Mouse (Mus musculus): ENCODE results near the gene Rdx. TPM values are rescaled to one million over a fixed set of nuclear protein-coding genes. Genes with fewer than 3 reads are reported as not detected.

Gene Rdx
- total and polyA plus RNA-seq, 3 experiments, result 103 to 152 (median 109) TPM

GRCm38 (mm10) chr9:52093108-52093507 is 46.1 kb downstream of the Rdx start:
- H3K4me1 ChIP-seq (ENCODE audit: control insufficient read depth in 1 of 2, insufficient read depth in 2 of 2, low read length in 2 of 2), result peaks cover 15 to 28% of the 10 kb centered on the region in 2 experiments
- H3K9ac ChIP-seq (ENCODE audit: control insufficient read depth, low read depth, low read length, poor library complexity, severe bottlenecking), result peak overlapping the region; percentile 41
- DNase-seq (ENCODE audit: low read depth, low spot score), result peak; percentile 91
- no peak overlapping the region for H3K4me3 ChIP-seq (ENCODE audit: control insufficient read depth in 1 of 2, insufficient read depth in 1 of 2, low read depth in 2 of 2, low read length in 2 of 2)
- peak overlapping the region; percentile 84 for H3K27ac ChIP-seq (ENCODE audit: control insufficient read depth, low read depth, low read length)
- H3K79me2 ChIP-seq (ENCODE audit: control insufficient read depth, insufficient read depth, low read length, poor library complexity), result no peaks in the 10 kb centered on the region
- H3K27me3 ChIP-seq (ENCODE audit: control insufficient read depth in 1 of 2, insufficient read depth in 2 of 2, low read length in 2 of 2), result no peaks in the 10 kb centered on the region
- H3K9me3 ChIP-seq (replicated peaks; ENCODE audit: insufficient read depth, low read length), result no peaks in the 10 kb centered on the region
- TF ChIP-seq ETS1 (IDR thresholded peaks at IDR 0.05; ENCODE audit: low read depth, low read length) (peak; percentile 92), UBTF (IDR thresholded peaks at IDR 0.05; ENCODE audit: borderline replicate concordance, insufficient read depth, low read depth, low read length) (no peak), POLR2A (IDR thresholded peaks at IDR 0.05; ENCODE audit: control insufficient read depth in 1 of 2, insufficient read depth in 1 of 2, low read depth in 1 of 2, low read length in 2 of 2, poor library complexity in 1 of 2) (peak in 1 of 2 experiments; percentile 23; a peak in 1 of 4 replicates), USF1 (IDR thresholded peaks at IDR 0.05; ENCODE audit: low read depth, low read length) (no peak), TCF12 (IDR thresholded peaks at IDR 0.05; ENCODE audit: low read depth, low read length) (peak; percentile 81), MYC (IDR thresholded peaks at IDR 0.05; ENCODE audit: low read depth, low read length) (peak; percentile 58; the same call in 1 of the 2 replicates), USF2 (IDR thresholded peaks at IDR 0.05; ENCODE audit: borderline replicate concordance in 1 of 2, insufficient read depth in 1 of 2, low read depth in 1 of 2, low read length in 2 of 2) (no peak), POLR2AphosphoS2 (IDR thresholded peaks at IDR 0.05; ENCODE audit: low read length) (peak; percentile 53; the same call in 1 of the 2 replicates), MAX (IDR thresholded peaks at IDR 0.05; ENCODE audit: low read length) (peak; percentile 68), MXI1 (IDR thresholded peaks at IDR 0.05; ENCODE audit: low read depth, low read length) (peak; percentile 89), SMC3 (IDR thresholded peaks at IDR 0.05; ENCODE audit: low read depth, low read length) (no peak), GATA1 (IDR thresholded peaks at IDR 0.05; ENCODE audit: low read depth, low read length) (peak; percentile 93), GABPA (IDR thresholded peaks at IDR 0.05; ENCODE audit: low read depth, low read length) (no peak), SIN3A (IDR thresholded peaks at IDR 0.05; ENCODE audit: low read length) (peak; percentile 82), NELFE (IDR thresholded peaks at IDR 0.05; ENCODE audit: low read depth, low read length) (no peak), MYB (IDR thresholded peaks at IDR 0.05; ENCODE audit: low read depth, low read length) (peak; percentile 22; the same call in 1 of the 2 replicates), JUND (IDR thresholded peaks at IDR 0.05; ENCODE audit: low read depth, low read length) (no peak), E2F4 (IDR thresholded peaks at IDR 0.05; ENCODE audit: borderline replicate concordance, low read depth, low read length) (no peak), BHLHE40 (IDR thresholded peaks at IDR 0.05; ENCODE audit: borderline replicate concordance, low read depth, low read length) (peak; percentile 21; the same call in 1 of the 2 replicates), CTCF (IDR thresholded peaks at IDR 0.05 in 2 of 3, conservative IDR thresholded peaks at IDR 0.05 in 1 of 3; ENCODE audit: control insufficient read depth in 1 of 3, insufficient read depth in 1 of 3, low read depth in 2 of 3, low read length in 3 of 3, poor library complexity in 1 of 3, severe bottlenecking in 1 of 3) (no peak), MAFK (IDR thresholded peaks at IDR 0.05; ENCODE audit: borderline replicate concordance, low read depth, low read length) (no peak), ZNF384 (IDR thresholded peaks at IDR 0.05; ENCODE audit: low read depth, low read length) (0 out of 2 replicates have a peak, but pooled peaks have one; percentile 9), HCFC1 (IDR thresholded peaks at IDR 0.05; ENCODE audit: low read depth, low read length) (0 out of 2 replicates have a peak, but pooled peaks have one; percentile 27), RAD21 (IDR thresholded peaks at IDR 0.05; ENCODE audit: low read depth, low read length) (no peak), TAL1 (IDR thresholded peaks at IDR 0.05; ENCODE audit: low read length) (peak; percentile 72), TBP (IDR thresholded peaks at IDR 0.05; ENCODE audit: low read depth, low read length) (peak; percentile 52; the same call in 1 of the 2 replicates), ZMIZ1 (IDR thresholded peaks at IDR 0.05; ENCODE audit: low read depth, low read length) (no peak), ELF1 (IDR thresholded peaks at IDR 0.05; ENCODE audit: low read depth, low read length) (no peak), MAZ (IDR thresholded peaks at IDR 0.05; ENCODE audit: low read depth, low read length) (no peak), RCOR1 (IDR thresholded peaks at IDR 0.05; ENCODE audit: low read depth, low read length) (peak; percentile 68; the same call in 1 of the 2 replicates), EP300 (IDR thresholded peaks at IDR 0.05; ENCODE audit: low read depth in 1 of 2, low read length in 2 of 2) (peak; percentile 85 to 90)
- peaks cover 9 to 16% of the 10 kb centered on the region in 2 experiments for H3K36me3 ChIP-seq (ENCODE audit: control insufficient read depth in 1 of 2, insufficient read depth in 2 of 2, low read length in 2 of 2)

All from MEL (cell line).